Mouse (Mus musculus): ENCODE results near the gene Trpc6. TPM values are rescaled to one million over a fixed set of nuclear protein-coding genes. Genes with fewer than 3 reads are reported as not detected.

Trpc6 gene
- total RNA-seq (2023): not detected

DNA sequence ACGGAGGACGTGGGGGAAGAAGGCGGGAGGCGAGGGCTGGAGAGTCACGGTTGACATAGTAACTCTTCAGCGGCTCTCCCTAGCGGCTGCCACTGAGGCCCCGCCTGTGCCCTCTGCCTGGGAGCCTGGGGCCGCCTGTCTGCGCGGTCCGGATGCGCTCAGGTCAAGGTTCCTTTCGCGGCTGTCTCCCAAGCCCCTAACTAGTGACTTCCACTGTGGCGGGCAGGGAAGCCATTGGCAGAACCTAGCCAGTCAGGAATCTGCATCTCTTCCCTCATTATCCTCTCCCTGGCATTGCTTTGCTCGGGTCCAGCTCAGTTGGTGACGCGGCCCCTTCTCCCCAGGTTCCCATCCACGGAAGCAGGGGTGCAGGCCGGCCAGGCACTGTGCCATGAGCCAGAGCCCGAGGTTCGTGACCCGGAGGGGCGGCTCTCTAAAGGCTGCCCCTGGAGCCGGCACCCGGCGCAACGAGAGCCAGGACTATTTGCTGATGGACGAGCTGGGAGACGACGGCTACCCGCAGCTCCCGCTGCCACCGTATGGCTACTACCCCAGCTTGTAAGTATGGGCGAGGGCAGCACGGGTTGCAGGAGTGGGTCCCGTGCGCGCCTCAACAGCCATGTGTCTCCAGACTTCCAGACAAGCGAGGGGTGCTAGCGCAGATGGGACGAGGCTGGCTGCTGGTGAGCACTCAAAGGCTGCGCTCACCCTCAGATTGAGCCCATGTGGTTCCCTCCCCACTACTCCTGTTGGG lies at the start of gene Trpc6:
TSS of gene Trpc6 (plus strand) at position 102 of the 754 bp plus-strand sequence.

All from B cell, adult 67 days (primary cell).